Mouse (Mus musculus) myocyte (in vitro differentiated cells): ENCODE measurements around the gene Ascc1.

Experiments
- CEBPB ChIP-seq: IDR thresholded peaks from 2 replicates; pipeline ENCODE4 v1.6.1; 2011; ENCODE audit warnings: mild to moderate bottlenecking, moderate library complexity; ENCODE audit not compliant: poor library complexity, insufficient read depth, severe bottlenecking
- MAX ChIP-seq: IDR thresholded peaks from one replicate; pipeline ENCODE4 v1.6.1; 2011; ENCODE audit warnings: low read depth, mild to moderate bottlenecking, control low read depth
- MYOD1 ChIP-seq, 3 experiments: IDR thresholded peaks; one replicate each; pipeline ENCODE4 v1.6.1; 2011; ENCODE audit warnings: control low read depth in 2 of 3, low read depth in 2 of 3, mild to moderate bottlenecking in 2 of 3, moderate library complexity in 1 of 3; ENCODE audit not compliant: insufficient read length in 2 of 3, control insufficient read depth in 1 of 3
- MYOG ChIP-seq, 3 experiments: IDR thresholded peaks; one replicate each; pipeline ENCODE4 v1.6.1; 2011; ENCODE audit warnings: control low read depth in 2 of 3, low read depth in 2 of 3, mild to moderate bottlenecking in 2 of 3; ENCODE audit not compliant: insufficient read length in 2 of 3, control insufficient read depth in 1 of 3, insufficient read depth in 1 of 3
- POLR2A ChIP-seq: IDR thresholded peaks from one replicate; pipeline ENCODE4 v1.6.1; 2011; ENCODE audit warnings: low read depth, mild to moderate bottlenecking, control low read depth, moderate library complexity; ENCODE audit not compliant: insufficient read length
- POLR2AphosphoS2 ChIP-seq: IDR thresholded peaks from one replicate; pipeline ENCODE4 v1.6.1; 2011; ENCODE audit warnings: low read depth, control low read depth; ENCODE audit not compliant: insufficient read length
- TCF12 ChIP-seq: IDR thresholded peaks from one replicate; pipeline ENCODE4 v1.6.1; 2011; ENCODE audit warnings: mild to moderate bottlenecking, control low read depth; ENCODE audit not compliant: poor library complexity, insufficient read depth, severe bottlenecking
- TCF3 ChIP-seq: IDR thresholded peaks from one replicate; pipeline ENCODE4 v1.6.1; 2011; ENCODE audit warnings: low read depth, control low read depth; ENCODE audit not compliant: insufficient read length
- USF1 ChIP-seq: IDR thresholded peaks from one replicate; pipeline ENCODE4 v1.6.1; 2011; ENCODE audit warnings: low read depth, mild to moderate bottlenecking, control low read depth, moderate library complexity

DNA sequence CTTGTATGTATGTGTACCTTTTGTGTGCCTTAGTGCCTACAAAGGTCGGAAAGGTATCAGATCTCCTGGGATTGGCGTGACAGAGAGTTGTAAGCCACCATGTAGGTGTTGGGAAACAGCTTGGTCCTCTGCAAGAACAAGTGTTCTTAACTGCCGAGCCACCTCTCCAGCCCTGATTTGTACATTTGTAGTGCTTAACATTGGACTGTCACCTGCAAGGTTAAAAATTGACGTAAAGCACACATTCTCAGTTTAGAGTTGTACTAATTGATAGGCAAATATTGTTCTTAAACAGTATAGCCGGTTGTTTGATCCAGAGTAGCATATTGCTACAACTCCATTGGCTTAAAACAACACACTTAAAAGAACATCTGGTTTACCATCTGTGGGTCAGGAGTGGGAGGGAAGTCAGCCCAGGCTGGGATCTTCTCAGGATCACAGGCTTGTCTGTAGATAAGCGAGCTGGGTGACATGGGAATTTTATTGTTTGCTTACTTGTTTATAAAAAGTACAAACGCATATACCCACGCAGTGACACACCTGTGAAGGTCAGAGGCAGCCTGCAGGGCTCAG, 39.8 kb downstream of the Ascc1 start:
- TF ChIP-seq TCF12, result no peak
- TF ChIP-seq POLR2A, result no peak
- no peak for TF ChIP-seq CEBPB
- no peak for TF ChIP-seq POLR2AphosphoS2
- no peak for TF ChIP-seq USF1
- TF ChIP-seq MYOD1 (IDR thresholded peaks at IDR 0.05; ENCODE audit: control insufficient read depth in 1 of 3, insufficient read length in 2 of 3, low read depth in 2 of 3), result no peak
- TF ChIP-seq MYOG (IDR thresholded peaks at IDR 0.05; ENCODE audit: control insufficient read depth in 1 of 3, insufficient read depth in 1 of 3, insufficient read length in 2 of 3, low read depth in 2 of 3), result no peak
- TF ChIP-seq MAX, result no peak
- no peak for TF ChIP-seq TCF3
